Mouse (Mus musculus): ENCODE data around the gene Tmem131. TPM values are rescaled to one million over a fixed set of nuclear protein-coding genes. Genes with fewer than 3 reads are reported as not detected.

Gene Tmem131
- 9.3 and 11.3 TPM in 2 replicates for polyA plus RNA-seq (2015; fragmentation: Nextera tagmentation; extraction: Ambion mirVana)

DNA sequence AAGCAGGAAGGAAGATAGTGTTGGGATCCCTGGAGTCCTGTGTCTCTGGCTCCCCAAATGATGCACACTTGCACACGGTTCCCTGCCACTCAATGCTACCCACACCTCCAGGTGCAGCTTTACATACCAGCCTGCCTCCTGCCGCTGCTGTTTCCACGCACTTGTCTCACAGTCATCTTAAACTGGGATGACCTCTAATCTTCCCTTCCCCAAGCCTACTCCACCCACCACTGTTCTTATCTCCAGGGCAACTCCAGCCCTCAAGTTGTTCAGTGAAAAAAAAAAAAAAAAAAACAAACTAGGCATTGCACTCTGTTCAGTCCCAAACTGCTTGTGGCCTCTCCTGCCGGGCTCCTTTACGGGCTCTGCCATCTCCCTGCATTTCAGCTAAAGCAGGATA, at the start of gene Tmem131:
Gene Tmem131, minus strand, starts transcription at position 14 of the 400 bp plus-strand sequence.
- H3K27ac ChIP-seq (ENCODE audit: low read length): no peak within 1 kb of the TSS
- H3K4me1 ChIP-seq (ENCODE audit: control insufficient read depth, insufficient read depth, low read length): no peaks in the 10 kb centered on the region
- H3K27me3 ChIP-seq (replicated peaks; ENCODE audit: control insufficient read depth, insufficient read depth, low read length): no peaks in the 10 kb centered on the region
- H3K36me3 ChIP-seq (ENCODE audit: control insufficient read depth, insufficient read depth, low read length): no peaks in the 10 kb centered on the region
- no peak for ATAC-seq
- WGBS: 68% methylated on average over 5 of the region's 5 CpGs
- no peaks in the 10 kb centered on the region for H3K9me3 ChIP-seq (ENCODE audit: control insufficient read depth, low read length)
- no peak within 1 kb of the TSS for H3K4me3 ChIP-seq (ENCODE audit: low read length)
- H3K9ac ChIP-seq (ENCODE audit: low read depth, low read length): no peak within 1 kb of the TSS
- no peak within 1 kb of the TSS for H3K4me2 ChIP-seq (ENCODE audit: low read depth, low read length)

DNA sequence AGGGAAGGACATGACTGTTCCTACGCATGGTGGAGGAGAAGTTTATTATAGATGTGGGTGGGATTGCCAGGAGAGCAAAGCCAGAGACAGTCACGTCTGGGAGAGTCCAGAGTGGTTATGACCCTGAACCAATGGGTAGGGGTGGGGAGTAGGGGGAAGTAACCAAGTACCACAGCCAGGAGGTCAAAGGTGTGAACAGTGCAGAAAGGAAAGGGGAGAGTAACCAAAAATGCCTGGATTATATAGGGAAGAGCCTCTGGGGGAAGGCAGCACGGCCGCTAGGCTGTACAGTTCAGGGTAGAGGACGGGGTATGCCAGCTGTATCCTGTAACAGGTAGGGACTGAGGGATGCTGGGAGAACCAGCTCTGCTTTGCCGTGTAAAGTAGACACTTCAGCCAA, 45.1 kb upstream of the Tmem131 start:
- 63% methylated on average over 6 of the region's 6 CpGs for WGBS
- H3K4me2 ChIP-seq (ENCODE audit: low read depth, low read length): no peak overlapping the region
- H3K9ac ChIP-seq (ENCODE audit: low read depth, low read length): no peak overlapping the region
- H3K9me3 ChIP-seq (ENCODE audit: control insufficient read depth, low read length): no peaks in the 10 kb centered on the region
- H3K4me1 ChIP-seq (ENCODE audit: control insufficient read depth, insufficient read depth, low read length): no peaks in the 10 kb centered on the region
- no peak overlapping the region for H3K27ac ChIP-seq (ENCODE audit: low read length)
- H3K36me3 ChIP-seq (ENCODE audit: control insufficient read depth, insufficient read depth, low read length): no peaks in the 10 kb centered on the region
- ATAC-seq: no peak
- H3K4me3 ChIP-seq (ENCODE audit: low read length): no peak overlapping the region
- no peaks in the 10 kb centered on the region for H3K27me3 ChIP-seq (replicated peaks; ENCODE audit: control insufficient read depth, insufficient read depth, low read length)

DNA sequence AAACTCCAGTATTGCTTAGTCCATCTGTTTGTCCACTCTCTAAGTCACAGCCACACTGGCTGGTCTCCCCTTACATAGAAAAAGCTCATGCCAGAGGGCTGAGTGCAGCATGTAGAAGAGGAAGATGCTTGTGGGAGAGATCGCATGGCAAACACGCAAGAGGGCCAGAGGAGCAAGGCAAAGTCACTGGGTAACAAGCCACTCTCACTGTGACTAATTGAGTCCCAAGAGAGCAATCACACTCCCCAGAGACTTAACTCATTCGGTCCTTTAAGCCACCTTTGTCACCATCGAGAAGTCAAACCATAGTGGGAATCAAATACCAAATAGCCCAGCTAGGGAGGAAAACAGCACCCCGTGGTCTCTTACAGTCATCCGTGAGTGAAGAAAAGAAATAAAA, 44.7 kb upstream of the Tmem131 start:
- no peak overlapping the region for H3K4me3 ChIP-seq (ENCODE audit: low read length)
- no peak for ATAC-seq
- no peak overlapping the region for H3K27ac ChIP-seq (ENCODE audit: low read length)
- H3K4me1 ChIP-seq (ENCODE audit: control insufficient read depth, insufficient read depth, low read length): no peaks in the 10 kb centered on the region
- H3K9me3 ChIP-seq (ENCODE audit: control insufficient read depth, low read length): no peaks in the 10 kb centered on the region
- H3K36me3 ChIP-seq (ENCODE audit: control insufficient read depth, insufficient read depth, low read length): no peaks in the 10 kb centered on the region
- no peak overlapping the region for H3K9ac ChIP-seq (ENCODE audit: low read depth, low read length)
- no peak overlapping the region for H3K4me2 ChIP-seq (ENCODE audit: low read depth, low read length)
- WGBS: 74% methylated on average over 6 of the region's 6 CpGs
- H3K27me3 ChIP-seq (replicated peaks; ENCODE audit: control insufficient read depth, insufficient read depth, low read length): no peaks in the 10 kb centered on the region

DNA sequence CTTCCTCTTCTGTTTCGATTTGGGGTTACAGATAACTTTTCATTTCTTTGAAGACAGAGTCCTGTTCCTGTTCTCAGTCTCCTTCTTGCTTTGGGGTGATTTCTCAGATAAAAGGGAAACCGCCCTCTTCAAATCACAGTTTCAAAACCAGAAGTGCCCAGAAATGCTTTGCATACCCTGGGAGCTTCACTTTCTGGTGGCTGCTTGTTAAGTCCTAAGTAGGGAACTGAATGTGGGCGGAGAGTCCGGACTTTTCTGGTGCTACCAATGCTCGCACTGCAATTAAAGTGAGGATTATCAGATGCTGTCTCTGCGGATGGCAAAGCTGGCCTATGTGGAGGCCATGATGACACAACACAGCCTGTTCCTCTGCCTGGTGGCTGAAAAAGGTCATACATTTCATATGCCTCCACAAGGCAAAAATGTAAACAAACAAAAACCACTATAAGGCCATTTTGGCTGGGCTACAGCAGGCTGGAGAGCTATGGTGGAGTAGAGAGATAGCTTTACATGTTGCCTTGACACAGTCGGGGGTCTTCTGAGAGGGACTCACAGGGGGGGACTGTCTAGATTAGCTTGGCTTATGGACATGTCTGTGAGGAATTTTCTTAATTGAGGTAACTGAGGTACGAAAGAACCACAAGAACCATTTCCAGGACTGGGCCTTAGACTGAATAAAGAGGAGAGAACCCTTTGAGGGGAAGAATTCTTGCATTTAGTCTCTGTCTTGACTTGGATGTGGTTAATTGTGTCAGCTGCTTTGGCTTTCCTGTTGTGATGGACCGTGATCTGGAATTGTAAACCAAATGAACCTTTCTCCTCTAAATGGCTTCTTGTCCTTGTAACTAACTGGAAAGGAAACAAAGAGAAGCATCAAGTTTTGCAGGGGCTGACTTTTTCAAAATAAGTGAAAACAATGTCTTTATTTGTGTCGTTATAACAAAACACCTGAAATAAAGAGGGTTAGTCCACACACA, 44.0 kb upstream of the Tmem131 start:
- H3K4me3 ChIP-seq (ENCODE audit: low read length): no peak overlapping the region
- no peak for ATAC-seq
- H3K9ac ChIP-seq (ENCODE audit: low read depth, low read length): no peak overlapping the region
- no peaks in the 10 kb centered on the region for H3K36me3 ChIP-seq (ENCODE audit: control insufficient read depth, insufficient read depth, low read length)
- no peak overlapping the region for H3K4me2 ChIP-seq (ENCODE audit: low read depth, low read length)
- no peaks in the 10 kb centered on the region for H3K27me3 ChIP-seq (replicated peaks; ENCODE audit: control insufficient read depth, insufficient read depth, low read length)
- H3K27ac ChIP-seq (ENCODE audit: low read length): no peak overlapping the region
- 80% methylated on average over 10 of the region's 10 CpGs for whole genome bisulfite sequencing
- H3K4me1 ChIP-seq (ENCODE audit: control insufficient read depth, insufficient read depth, low read length): no peaks in the 10 kb centered on the region
- no peaks in the 10 kb centered on the region for H3K9me3 ChIP-seq (ENCODE audit: control insufficient read depth, low read length)

DNA sequence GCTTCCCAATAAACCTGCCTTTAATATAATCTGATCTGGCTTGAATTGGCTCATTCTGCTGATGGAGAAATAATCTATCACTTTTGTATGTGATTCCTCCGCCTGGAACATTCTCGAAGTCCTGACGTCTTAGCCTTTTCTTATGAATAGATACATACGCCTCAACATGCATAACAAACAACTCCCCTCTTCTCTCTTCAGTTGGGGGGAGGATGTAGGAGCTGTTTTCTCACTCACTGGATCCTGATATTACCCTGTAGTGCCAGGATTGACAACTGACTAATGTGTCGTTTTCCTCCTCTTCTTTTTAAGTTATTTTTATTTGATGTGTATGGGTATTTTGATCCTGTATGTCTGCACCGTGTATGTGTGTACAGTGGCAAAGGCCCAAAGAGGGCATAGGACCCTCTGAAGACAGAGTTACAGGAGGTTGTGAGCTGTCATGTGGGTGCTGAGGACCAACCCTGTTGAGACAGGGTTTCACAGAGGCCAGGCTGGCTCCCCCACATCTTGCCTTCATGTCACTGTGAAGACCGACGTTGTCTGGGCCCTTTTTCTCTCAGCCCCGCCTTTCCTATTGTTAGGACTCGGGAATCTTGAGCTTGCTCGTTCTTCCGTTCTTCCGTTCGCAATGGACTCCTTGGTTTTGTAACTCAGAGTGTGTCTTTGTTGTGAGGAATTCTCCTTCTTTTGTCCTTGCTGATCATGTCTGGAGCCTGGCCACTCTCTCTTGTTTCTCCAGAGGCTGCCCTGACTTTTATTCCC, 43.1 kb upstream of the Tmem131 start:
- H3K4me1 ChIP-seq (ENCODE audit: control insufficient read depth, insufficient read depth, low read length): no peaks in the 10 kb centered on the region
- no peak overlapping the region for H3K27ac ChIP-seq (ENCODE audit: low read length)
- WGBS: 70% methylated on average over 14 of the region's 14 CpGs
- no peak overlapping the region for H3K9ac ChIP-seq (ENCODE audit: low read depth, low read length)
- no peak overlapping the region for H3K4me3 ChIP-seq (ENCODE audit: low read length)
- no peaks in the 10 kb centered on the region for H3K9me3 ChIP-seq (ENCODE audit: control insufficient read depth, low read length)
- no peaks in the 10 kb centered on the region for H3K36me3 ChIP-seq (ENCODE audit: control insufficient read depth, insufficient read depth, low read length)
- H3K27me3 ChIP-seq (replicated peaks; ENCODE audit: control insufficient read depth, insufficient read depth, low read length): no peaks in the 10 kb centered on the region
- H3K4me2 ChIP-seq (ENCODE audit: low read depth, low read length): no peak overlapping the region
- ATAC-seq: no peak

DNA sequence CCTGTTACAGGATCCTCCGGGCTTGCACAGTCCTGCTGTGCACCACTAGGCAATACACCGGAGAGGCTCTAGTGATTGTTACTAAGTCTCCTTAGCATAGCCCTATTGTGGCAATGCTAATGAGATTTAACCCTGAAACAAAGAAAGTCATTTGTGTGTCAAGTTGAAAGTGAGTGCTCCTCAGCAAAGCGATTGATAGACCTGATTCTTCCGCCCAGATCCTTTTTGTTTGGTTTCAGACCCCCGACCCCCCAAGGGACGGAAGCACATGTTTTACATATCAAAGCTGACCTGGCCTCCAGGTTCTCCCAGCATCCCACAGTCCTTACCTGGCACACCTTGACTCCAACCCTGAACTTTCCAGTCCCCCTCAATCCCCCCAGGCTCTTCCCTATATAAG, 42.4 kb upstream of the Tmem131 start:
- H3K27ac ChIP-seq (ENCODE audit: low read length): no peak overlapping the region
- no peak overlapping the region for H3K9ac ChIP-seq (ENCODE audit: low read depth, low read length)
- no peaks in the 10 kb centered on the region for H3K27me3 ChIP-seq (replicated peaks; ENCODE audit: control insufficient read depth, insufficient read depth, low read length)
- ATAC-seq: no peak
- H3K36me3 ChIP-seq (ENCODE audit: control insufficient read depth, insufficient read depth, low read length): no peaks in the 10 kb centered on the region
- WGBS: 66% methylated on average over 6 of the region's 6 CpGs
- no peak overlapping the region for H3K4me3 ChIP-seq (ENCODE audit: low read length)
- H3K9me3 ChIP-seq (ENCODE audit: control insufficient read depth, low read length): no peaks in the 10 kb centered on the region
- no peaks in the 10 kb centered on the region for H3K4me1 ChIP-seq (ENCODE audit: control insufficient read depth, insufficient read depth, low read length)
- H3K4me2 ChIP-seq (ENCODE audit: low read depth, low read length): no peak overlapping the region

DNA sequence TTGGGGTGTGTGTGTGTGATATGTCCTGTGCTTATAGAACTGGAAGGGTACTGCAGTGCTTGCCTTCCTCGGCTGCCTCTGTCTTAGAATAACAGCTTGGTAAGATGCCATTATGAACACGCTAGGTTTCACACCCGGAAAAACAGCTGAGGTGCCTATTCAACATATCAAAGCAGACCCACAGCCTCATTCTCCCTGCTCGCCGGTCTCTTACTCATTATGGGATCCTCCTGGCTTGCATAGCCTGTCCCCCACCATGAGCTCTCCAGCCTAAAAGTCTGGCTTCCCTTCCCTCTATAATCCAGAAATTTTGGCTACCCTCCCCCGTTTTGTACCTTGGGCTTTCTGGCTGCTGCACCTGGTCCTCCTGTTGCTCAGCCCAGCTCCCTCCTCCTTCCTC, 40.9 kb upstream of the Tmem131 start:
- Histone ChIP-seq H3K36me3 (ENCODE audit: control insufficient read depth, insufficient read depth, low read length) (no peaks in the 10 kb centered on the region), H3K27ac (ENCODE audit: low read length) (no peak overlapping the region), H3K27me3 (replicated peaks; ENCODE audit: control insufficient read depth, insufficient read depth, low read length) (no peaks in the 10 kb centered on the region), H3K9me3 (ENCODE audit: control insufficient read depth, low read length) (no peaks in the 10 kb centered on the region), H3K9ac (ENCODE audit: low read depth, low read length) (no peak overlapping the region), H3K4me3 (ENCODE audit: low read length) (no peak overlapping the region), H3K4me1 (ENCODE audit: control insufficient read depth, insufficient read depth, low read length) (no peaks in the 10 kb centered on the region), H3K4me2 (ENCODE audit: low read depth, low read length) (no peak overlapping the region)
- WGBS: 46% methylated on average over 6 of the region's 6 CpGs
- ATAC-seq: no peak

DNA sequence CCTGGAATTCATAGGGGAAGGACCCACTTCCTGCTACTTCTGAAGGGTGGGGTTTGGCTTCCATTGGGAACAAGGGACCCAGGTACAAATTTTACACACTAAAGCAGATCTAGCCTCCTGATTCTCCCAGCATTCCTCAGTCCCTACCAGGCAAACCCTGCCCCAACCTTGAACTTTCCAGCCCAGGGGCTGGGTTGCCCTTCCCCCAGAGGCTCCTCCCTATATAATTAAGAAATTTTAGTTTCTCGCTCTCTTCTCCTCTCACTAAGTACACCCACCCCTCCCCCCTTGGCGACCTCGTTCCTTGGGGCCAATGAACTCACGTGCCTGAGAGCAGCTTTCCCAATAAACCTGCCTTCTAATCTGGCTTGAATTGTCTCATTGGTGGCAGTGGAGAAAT, 40.3 kb upstream of the Tmem131 start:
- Histone ChIP-seq H3K4me1 (ENCODE audit: control insufficient read depth, insufficient read depth, low read length) (no peaks in the 10 kb centered on the region), H3K9me3 (ENCODE audit: control insufficient read depth, low read length) (no peaks in the 10 kb centered on the region), H3K36me3 (ENCODE audit: control insufficient read depth, insufficient read depth, low read length) (no peaks in the 10 kb centered on the region), H3K4me2 (ENCODE audit: low read depth, low read length) (no peak overlapping the region), H3K4me3 (ENCODE audit: low read length) (no peak overlapping the region), H3K9ac (ENCODE audit: low read depth, low read length) (no peak overlapping the region), H3K27me3 (replicated peaks; ENCODE audit: control insufficient read depth, insufficient read depth, low read length) (no peaks in the 10 kb centered on the region), H3K27ac (ENCODE audit: low read length) (no peak overlapping the region)
- WGBS: 33% methylated on average over 4 of the region's 4 CpGs
- ATAC-seq: no peak

DNA sequence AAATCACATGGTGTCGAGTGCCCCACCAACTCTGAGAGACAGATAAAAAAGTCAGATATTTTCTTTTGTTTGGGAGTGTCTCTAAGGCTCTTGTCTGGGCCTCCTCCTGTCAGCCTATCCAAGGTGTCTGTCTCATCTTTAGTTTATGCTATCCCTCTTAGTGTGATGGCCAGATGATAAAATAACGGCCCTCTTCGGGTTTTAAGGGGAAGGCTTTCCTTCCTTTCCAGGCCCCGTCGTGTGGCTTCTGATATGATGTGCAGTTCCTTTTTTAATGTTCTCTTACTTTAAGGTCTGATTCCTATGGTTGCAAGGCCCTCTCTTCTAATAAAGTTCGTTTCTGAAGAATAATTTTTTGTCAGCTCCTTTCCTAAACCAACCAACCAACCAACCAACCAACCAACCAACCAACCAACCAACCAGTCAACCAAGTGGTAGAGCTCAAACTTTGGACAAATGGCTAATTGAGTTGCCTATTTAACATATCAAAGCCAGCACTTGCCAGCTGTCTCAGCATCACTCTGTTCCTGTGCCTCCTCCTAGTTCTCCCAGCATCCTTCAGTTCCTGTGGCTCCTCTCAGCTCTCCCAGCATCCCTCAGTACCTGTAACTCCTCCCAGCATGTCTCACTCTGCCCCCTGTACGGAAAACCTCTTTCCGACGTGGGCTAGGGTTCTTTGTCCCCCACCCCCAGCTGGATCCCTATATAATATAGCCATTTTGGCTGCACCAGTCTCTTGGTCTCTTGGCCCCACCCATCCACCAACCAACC, 38.9 kb upstream of the Tmem131 start:
- H3K27ac ChIP-seq (ENCODE audit: low read length): no peak overlapping the region
- H3K4me1 ChIP-seq (ENCODE audit: control insufficient read depth, insufficient read depth, low read length): no peaks in the 10 kb centered on the region
- H3K9ac ChIP-seq (ENCODE audit: low read depth, low read length): no peak overlapping the region
- no peaks in the 10 kb centered on the region for H3K27me3 ChIP-seq (replicated peaks; ENCODE audit: control insufficient read depth, insufficient read depth, low read length)
- ATAC-seq: no peak
- no peak overlapping the region for H3K4me3 ChIP-seq (ENCODE audit: low read length)
- no peaks in the 10 kb centered on the region for H3K9me3 ChIP-seq (ENCODE audit: control insufficient read depth, low read length)
- H3K36me3 ChIP-seq (ENCODE audit: control insufficient read depth, insufficient read depth, low read length): no peaks in the 10 kb centered on the region
- H3K4me2 ChIP-seq (ENCODE audit: low read depth, low read length): no peak overlapping the region
- WGBS: 81% methylated on average over 9 of the region's 9 CpGs

Data from intestine, embryonic 16.5 days (tissue).